Mouse (Mus musculus) midbrain, embryonic 16.5 days (tissue): Measurements from ENCODE around the gene Gm3252. TPM values are rescaled to one million over a fixed set of nuclear protein-coding genes. Genes with fewer than 3 reads are reported as not detected.
"Not testable (repeated sequence)": the region's sequence is repeated elsewhere in the genome, so short reads cannot be mapped to it uniquely, and the experiment has no call there.

ENCODE experiments used
- ATAC-seq: fragments of 200-750 bp; cut with Nextera tagmentation; 2 replicates; pipeline ENCODE4 v1.8.0; 2017; ENCODE audit warnings: moderate TSS enrichment
- H3K27ac ChIP-seq: fragments of 300-500 bp; sonication (generic); 2 replicates; pipeline ENCODE4 v1.5.1; 2014; ENCODE audit warnings: mild to moderate bottlenecking, low read length, mixed read lengths
- H3K27me3 ChIP-seq: fragments of 300-500 bp; sonication (generic); 2 replicates; pipeline ENCODE4 v1.6.1; 2014; ENCODE audit warnings: low read depth, low read length, mixed read lengths; ENCODE audit not compliant: control insufficient read depth, insufficient read depth
- H3K36me3 ChIP-seq: fragments of 300-500 bp; sonication (generic); 2 replicates; pipeline ENCODE4 v1.6.1; 2014; ENCODE audit warnings: mild to moderate bottlenecking, low read length, moderate library complexity, mixed read lengths; ENCODE audit not compliant: control insufficient read depth, insufficient read depth
- H3K4me1 ChIP-seq: fragments of 300-500 bp; sonication (generic); 2 replicates; pipeline ENCODE4 v1.6.1; 2014; ENCODE audit warnings: mild to moderate bottlenecking, low read length, mixed read lengths; ENCODE audit not compliant: control insufficient read depth, insufficient read depth
- H3K4me2 ChIP-seq: fragments of 300-500 bp; sonication (generic); 2 replicates; pipeline ENCODE4 v1.6.1; 2014; ENCODE audit warnings: mild to moderate bottlenecking, low read length, mixed read lengths
- H3K4me3 ChIP-seq: fragments of 300-500 bp; sonication (generic); 2 replicates; pipeline ENCODE4 v1.5.1; 2014; ENCODE audit warnings: low read depth, mild to moderate bottlenecking, low read length, moderate library complexity, mixed read lengths
- H3K9ac ChIP-seq: fragments of 300-500 bp; sonication (generic); 2 replicates; pipeline ENCODE4 v1.6.1; 2014; ENCODE audit warnings: low read depth, low read length, mixed read lengths
- H3K9me3 ChIP-seq: fragments of 300-500 bp; sonication (generic); replicated peaks from 2 replicates; pipeline ENCODE4 v1.6.1; 2014; ENCODE audit warnings: mild to moderate bottlenecking, low read length, mixed read lengths; ENCODE audit not compliant: control insufficient read depth, poor library complexity, severe bottlenecking
- WGBS: fragments of 180-500 bp; shearing (Covaris S2); extraction: QIAGEN DNeasy Blood & Tissue Kit; methylation state at CpG from one replicate; pipeline ENCODE4 v1.1.7; 2014; 5-methylcytosine and 5-hydroxymethylcytosine counted together
- polyA plus RNA-seq: library from polyadenylated mRNA; unstranded; fragments of >200 nt; fragmentation: Nextera tagmentation; extraction: Ambion mirVana; gene quantifications from 2 replicates; pipeline ENCODE4 v1.2.1, GENCODE M21; 2015

Gene Gm3252
- 4.0 and 4.6 TPM in 2 replicates for polyA plus RNA-seq

- H3K9me3 ChIP-seq, H3K9ac ChIP-seq, H3K27me3 ChIP-seq, H3K4me1 ChIP-seq, H3K36me3 ChIP-seq, H3K27ac ChIP-seq, ATAC-seq: not testable (repeated sequence)
- Histone ChIP-seq H3K4me3 (peak within 1 kb of the TSS; percentile 33), H3K4me2 (peak within 1 kb of the TSS; percentile 49)
- 0% methylated on average over 9 of the region's 47 CpGs for WGBS
These were observed at the start of gene Gm3252 for GRCm38 (mm10) chr14:4726038-4726880. Gm3252 (plus strand) TSS chr14:4726775.

- not testable (repeated sequence) for ATAC-seq, H3K9me3 ChIP-seq, H3K4me1 ChIP-seq, H3K4me3 ChIP-seq, H3K27ac ChIP-seq, H3K9ac ChIP-seq, H3K27me3 ChIP-seq, H3K36me3 ChIP-seq, H3K4me2 ChIP-seq
- 83% methylated on average over 1 of the region's 2 CpGs for WGBS
These were observed 17.6 kb upstream of the Gm3252 start, which contains the start of gene Gm7876 for GRCm38 (mm10) chr14:4708938-4709337. Gm7876 (plus strand) TSS chr14:4709238.

GRCm38 (mm10) chr14:4776037-4776436 lies 49.5 kb downstream of the Gm3252 start, which contains the start of gene Gm9602:
Gm9602 (plus strand) TSS chr14:4776337.
- H3K4me1 ChIP-seq, H3K9me3 ChIP-seq, H3K4me3 ChIP-seq, H3K4me2 ChIP-seq, H3K9ac ChIP-seq, H3K36me3 ChIP-seq, H3K27ac ChIP-seq, H3K27me3 ChIP-seq, ATAC-seq: not testable (repeated sequence)
- WGBS: 83% methylated on average over 1 of the region's 2 CpGs

Other genes starting within 250 kb of the Gm3252 start
- not detected in 2 replicates for gene Gm3182, start 245.0 kb upstream of the Gm3252 start, polyA plus RNA-seq
- not detected in 2 replicates for gene Gm3047, start 171.4 kb upstream of the Gm3252 start, polyA plus RNA-seq
- not detected in 2 replicates for gene Gm8159, start 94.4 kb upstream of the Gm3252 start, polyA plus RNA-seq
- 1.7 and 1.9 TPM in 2 replicates for gene Gm3239, start 62.6 kb upstream of the Gm3252 start, polyA plus RNA-seq
- not detected in 2 replicates for gene Gm7876, start 17.5 kb upstream of the Gm3252 start, polyA plus RNA-seq
- gene Gm9602, start 49.6 kb downstream of the Gm3252 start, polyA plus RNA-seq: not detected in 2 replicates
- not detected in 2 replicates for gene Gm3269, start 111.3 kb downstream of the Gm3252 start, polyA plus RNA-seq
- gene Gm3264, start 128.8 kb downstream of the Gm3252 start, polyA plus RNA-seq: 2.9 and 3.8 TPM in 2 replicates
- not detected in 2 replicates for gene Gm3278, start 165.6 kb downstream of the Gm3252 start, polyA plus RNA-seq